Mouse (Mus musculus): ENCODE results near the gene Hoxb1. TPM values are rescaled to one million over a fixed set of nuclear protein-coding genes. Genes with fewer than 3 reads are reported as not detected.

Hoxb1 gene
- total and polyA plus RNA-seq, 2 experiments from 2014 or later, result not detected

- no peak for TF ChIP-seq CTCF (IDR thresholded peaks at IDR 0.05)
- H3K36me3 ChIP-seq (ENCODE audit: insufficient read depth, low read length), result no peaks in the 10 kb centered on the region
- WGBS, result under 1% methylated on average over 14 of the region's 14 CpGs
- H3K9ac ChIP-seq (replicated peaks; ENCODE audit: low read length, poor library complexity, severe bottlenecking), result no peak overlapping the region
- H3K4me2 ChIP-seq (ENCODE audit: low read depth, low read length, poor library complexity, severe bottlenecking), result no peak overlapping the region
- H3K4me3 ChIP-seq (ENCODE audit: low read depth, low read length), result peak overlapping the region; percentile 9
- DNase-seq (ENCODE audit: low spot score) (no peak), ATAC-seq (ENCODE audit: low FRiP score) (no peak)
- no peak overlapping the region for H3K27ac ChIP-seq (ENCODE audit: low read depth, low read length)
- H3K27me3 ChIP-seq (ENCODE audit: insufficient read depth, low read length), result peaks cover 83% of the 10 kb centered on the region
- H3K9me3 ChIP-seq (ENCODE audit: low read length), result no peaks in the 10 kb centered on the region
- H3K4me1 ChIP-seq (ENCODE audit: insufficient read depth, low read length), result no peaks in the 10 kb centered on the region
Observed at GRCm38 (mm10) chr11:96353522-96353841, 12.1 kb upstream of the Hoxb1 start.

- WGBS, result 4% methylated on average over 8 of the region's 8 CpGs
- Histone ChIP-seq H3K36me3 (ENCODE audit: insufficient read depth, low read length) (no peaks in the 10 kb centered on the region), H3K4me3 (ENCODE audit: low read depth, low read length) (no peak overlapping the region), H3K9me3 (ENCODE audit: low read length) (no peaks in the 10 kb centered on the region), H3K27ac (ENCODE audit: low read depth, low read length) (no peak overlapping the region), H3K4me1 (ENCODE audit: insufficient read depth, low read length) (no peaks in the 10 kb centered on the region), H3K4me2 (ENCODE audit: low read depth, low read length, poor library complexity, severe bottlenecking) (no peak overlapping the region), H3K9ac (replicated peaks; ENCODE audit: low read length, poor library complexity, severe bottlenecking) (no peak overlapping the region), H3K27me3 (ENCODE audit: insufficient read depth, low read length) (peaks cover 79% of the 10 kb centered on the region)
- no peak for TF ChIP-seq CTCF (IDR thresholded peaks at IDR 0.05)
- DNase-seq (ENCODE audit: low spot score) (no peak), ATAC-seq (ENCODE audit: low FRiP score) (no peak)
Observed at GRCm38 (mm10) chr11:96353939-96354338, 11.6 kb upstream of the Hoxb1 start.

GRCm38 (mm10) chr11:96354376-96354775, 11.2 kb upstream of the Hoxb1 start:
- DNase-seq (ENCODE audit: low spot score) (no peak), ATAC-seq (ENCODE audit: low FRiP score) (no peak)
- 0 out of 2 replicates have a peak, but pooled peaks cover under 1% of the 10 kb centered on the region for H3K9me3 ChIP-seq (ENCODE audit: low read length)
- no peak for TF ChIP-seq CTCF (IDR thresholded peaks at IDR 0.05)
- WGBS, result 1% methylated on average over 25 of the region's 25 CpGs
- H3K4me2 ChIP-seq (ENCODE audit: low read depth, low read length, poor library complexity, severe bottlenecking), result no peak overlapping the region
- no peaks in the 10 kb centered on the region for H3K4me1 ChIP-seq (ENCODE audit: insufficient read depth, low read length)
- no peaks in the 10 kb centered on the region for H3K36me3 ChIP-seq (ENCODE audit: insufficient read depth, low read length)
- no peak overlapping the region for H3K27ac ChIP-seq (ENCODE audit: low read depth, low read length)
- H3K9ac ChIP-seq (replicated peaks; ENCODE audit: low read length, poor library complexity, severe bottlenecking), result no peak overlapping the region
- peaks cover 77% of the 10 kb centered on the region for H3K27me3 ChIP-seq (ENCODE audit: insufficient read depth, low read length)
- H3K4me3 ChIP-seq (ENCODE audit: low read depth, low read length), result no peak overlapping the region

GRCm38 (mm10) chr11:96354801-96355311, 10.7 kb upstream of the Hoxb1 start:
- H3K27me3 ChIP-seq (ENCODE audit: insufficient read depth, low read length), result peaks cover 77% of the 10 kb centered on the region
- no peak for TF ChIP-seq CTCF (IDR thresholded peaks at IDR 0.05)
- H3K9ac ChIP-seq (replicated peaks; ENCODE audit: low read length, poor library complexity, severe bottlenecking), result no peak overlapping the region
- no peak overlapping the region for H3K4me2 ChIP-seq (ENCODE audit: low read depth, low read length, poor library complexity, severe bottlenecking)
- H3K4me1 ChIP-seq (ENCODE audit: insufficient read depth, low read length), result no peaks in the 10 kb centered on the region
- 6% methylated on average over 9 of the region's 9 CpGs for WGBS
- no peaks in the 10 kb centered on the region for H3K36me3 ChIP-seq (ENCODE audit: insufficient read depth, low read length)
- 0 out of 2 replicates have a peak, but pooled peaks cover 4% of the 10 kb centered on the region for H3K9me3 ChIP-seq (ENCODE audit: low read length)
- no peak overlapping the region for H3K4me3 ChIP-seq (ENCODE audit: low read depth, low read length)
- ATAC-seq (ENCODE audit: low FRiP score) (no peak), DNase-seq (ENCODE audit: low spot score) (no peak)
- H3K27ac ChIP-seq (ENCODE audit: low read depth, low read length), result no peak overlapping the region

- Histone ChIP-seq H3K27ac (ENCODE audit: low read depth, low read length) (no peak overlapping the region), H3K36me3 (ENCODE audit: insufficient read depth, low read length) (no peaks in the 10 kb centered on the region), H3K4me2 (ENCODE audit: low read depth, low read length, poor library complexity, severe bottlenecking) (no peak overlapping the region), H3K9me3 (ENCODE audit: low read length) (0 out of 2 replicates have a peak, but pooled peaks cover 4% of the 10 kb centered on the region), H3K4me1 (ENCODE audit: insufficient read depth, low read length) (no peaks in the 10 kb centered on the region), H3K4me3 (ENCODE audit: low read depth, low read length) (no peak overlapping the region), H3K9ac (replicated peaks; ENCODE audit: low read length, poor library complexity, severe bottlenecking) (no peak overlapping the region), H3K27me3 (ENCODE audit: insufficient read depth, low read length) (peaks cover 78% of the 10 kb centered on the region)
- ATAC-seq (ENCODE audit: low FRiP score) (no peak), DNase-seq (ENCODE audit: low spot score) (no peak)
- WGBS, result 4% methylated on average over 5 of the region's 5 CpGs
- no peak for TF ChIP-seq CTCF (IDR thresholded peaks at IDR 0.05)
Observed at GRCm38 (mm10) chr11:96363807-96364206, 1.7 kb upstream of the Hoxb1 start.

GRCm38 (mm10) chr11:96366092-96367041, 815 bp downstream of the Hoxb1 start:
- 2% methylated on average over 44 of the region's 47 CpGs for WGBS
- H3K4me3 ChIP-seq (ENCODE audit: low read depth, low read length), result no peak overlapping the region
- DNase-seq (ENCODE audit: low spot score), result no peak
- H3K4me2 ChIP-seq (ENCODE audit: low read depth, low read length, poor library complexity, severe bottlenecking), result no peak overlapping the region
- H3K36me3 ChIP-seq (ENCODE audit: insufficient read depth, low read length), result no peaks in the 10 kb centered on the region
- H3K9me3 ChIP-seq (ENCODE audit: low read length), result no peaks in the 10 kb centered on the region
- TF ChIP-seq CTCF (IDR thresholded peaks at IDR 0.05), result no peak
- no peaks in the 10 kb centered on the region for H3K4me1 ChIP-seq (ENCODE audit: insufficient read depth, low read length)
- ATAC-seq (ENCODE audit: low FRiP score), result no peak
- no peak overlapping the region for H3K9ac ChIP-seq (replicated peaks; ENCODE audit: low read length, poor library complexity, severe bottlenecking)
- no peak overlapping the region for H3K27ac ChIP-seq (ENCODE audit: low read depth, low read length)
- peaks cover 88% of the 10 kb centered on the region for H3K27me3 ChIP-seq (ENCODE audit: insufficient read depth, low read length)

Data from midbrain, postnatal 0 days (tissue).